Mouse (Mus musculus) lung, adult 2 months (tissue): ENCODE data around the gene Col4a3bp.

Experiments
- CTCF ChIP-seq: fragments of 200-500 bp; IDR thresholded peaks from 2 replicates; pipeline ENCODE4 v1.5.1; 2011; ENCODE audit warnings: mild to moderate bottlenecking, low read length, control low read depth; ENCODE audit not compliant: insufficient read depth
- POLR2A ChIP-seq: fragments of 200-500 bp; IDR thresholded peaks from 2 replicates; pipeline ENCODE4 v1.6.1; 2011; ENCODE audit warnings: low read depth, mild to moderate bottlenecking, control low read depth, low read length, borderline replicate concordance; ENCODE audit errors: extremely low read depth

DNA sequence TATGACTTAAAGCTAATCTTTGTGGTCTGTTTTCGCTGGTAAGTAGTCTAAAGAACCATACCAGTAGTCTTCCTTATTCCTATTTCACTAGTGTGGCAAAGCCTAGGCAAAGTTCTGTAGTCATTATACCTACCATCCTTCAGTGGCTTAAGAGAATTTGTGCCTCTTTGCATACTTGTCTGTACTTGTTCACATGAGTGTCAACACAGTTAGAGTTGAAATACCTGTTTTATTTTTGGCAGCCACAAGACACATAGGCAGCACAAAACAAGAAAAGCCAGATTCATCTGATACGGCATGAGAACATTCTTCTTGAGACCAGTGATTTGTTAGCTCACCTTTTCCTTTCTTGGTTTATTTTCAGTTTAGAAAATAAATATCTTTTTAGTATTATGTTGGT is 31.8 kb downstream of the Col4a3bp start:
- TF ChIP-seq CTCF (no peak), POLR2A (no peak)
